Mouse (Mus musculus) thymus, postnatal 36 days (tissue): ENCODE data around the gene Lonp2.

Experiments
- DNase-seq, 2 experiments: peaks; one replicate each; pipeline ENCODE4 v3.0.0; 2022; ENCODE audit warnings: mixed read lengths in 2 of 2

Gene Lonp2

DNA sequence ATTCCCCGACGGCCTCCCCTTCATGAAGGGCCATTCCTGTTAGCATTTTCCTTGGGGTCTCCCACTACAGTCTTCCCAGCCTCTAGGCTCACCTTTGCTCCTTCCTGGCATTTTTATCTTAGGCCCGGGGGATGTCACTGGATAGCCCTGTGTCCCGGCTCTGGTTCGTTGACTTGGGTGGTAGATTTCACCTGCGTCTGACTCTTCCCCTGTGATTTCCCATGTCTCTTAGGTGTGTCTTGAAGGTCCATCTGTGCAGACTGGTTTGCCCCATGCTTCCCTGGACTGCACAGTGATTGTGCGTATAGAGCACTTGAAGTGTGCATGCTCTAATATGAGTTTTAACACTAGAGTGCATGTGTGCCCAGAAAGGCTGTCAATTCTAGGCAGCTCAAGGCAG is 1.1 kb downstream of the Lonp2 start:
- DNase-seq, result peak; percentile 10

DNA sequence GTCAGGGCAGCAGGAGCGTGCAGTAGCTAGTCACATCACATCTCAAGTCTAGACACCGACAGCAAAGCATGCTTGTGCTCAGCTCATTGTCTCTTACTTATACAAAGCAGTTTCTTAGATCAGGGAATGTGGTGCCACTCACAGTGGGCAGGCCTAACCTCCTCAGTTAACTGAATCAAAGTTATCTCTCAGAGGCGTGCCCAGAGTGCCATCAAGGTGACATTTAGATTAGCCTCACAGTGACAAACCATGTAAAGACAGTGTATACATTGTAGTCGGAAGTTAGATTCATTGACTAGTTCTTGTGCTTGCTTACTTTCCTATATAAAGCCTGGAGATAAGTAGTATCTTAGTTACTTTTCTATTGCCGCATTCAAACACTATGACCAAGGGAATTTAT is 6.4 kb downstream of the Lonp2 start:
- DNase-seq, result no peak

DNA sequence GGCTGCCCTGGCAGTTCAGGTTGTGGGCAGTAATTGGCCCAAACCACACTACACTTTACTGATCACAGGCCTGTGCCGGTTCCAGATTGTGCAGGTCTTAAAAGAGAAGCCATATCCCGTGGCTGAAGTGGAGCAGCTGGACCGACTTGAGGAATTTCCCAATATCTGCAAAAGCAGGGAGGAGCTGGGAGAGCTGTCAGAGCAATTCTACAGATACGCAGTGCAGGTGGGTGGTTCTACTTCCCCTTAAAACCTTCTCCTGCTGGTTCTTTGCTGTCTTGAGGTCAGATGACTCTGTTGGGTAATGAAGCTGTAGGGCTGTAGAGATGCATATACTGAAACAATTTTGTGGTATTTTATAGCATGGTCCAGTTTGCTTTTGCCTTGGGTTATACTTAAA is 7.6 kb downstream of the Lonp2 start:
- no peak for DNase-seq

DNA sequence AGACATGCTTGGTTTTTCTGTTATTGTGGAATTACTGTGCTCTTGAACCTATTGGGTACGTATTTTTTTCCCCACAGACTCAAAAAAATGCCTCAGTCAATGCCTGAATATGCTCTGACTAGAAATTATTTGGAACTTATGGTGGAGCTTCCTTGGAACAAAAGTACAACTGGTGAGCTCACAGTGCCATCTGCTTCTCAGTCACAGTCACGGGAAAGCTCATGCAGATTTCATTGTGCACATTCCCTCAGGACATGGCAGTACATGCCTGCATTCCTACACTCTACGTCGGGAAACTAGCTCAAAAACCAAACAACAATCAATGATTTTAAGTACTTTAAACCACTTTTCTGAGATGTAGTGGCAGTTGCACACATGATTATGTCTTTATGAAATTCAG is 14.0 kb downstream of the Lonp2 start:
- DNase-seq, result no peak

DNA sequence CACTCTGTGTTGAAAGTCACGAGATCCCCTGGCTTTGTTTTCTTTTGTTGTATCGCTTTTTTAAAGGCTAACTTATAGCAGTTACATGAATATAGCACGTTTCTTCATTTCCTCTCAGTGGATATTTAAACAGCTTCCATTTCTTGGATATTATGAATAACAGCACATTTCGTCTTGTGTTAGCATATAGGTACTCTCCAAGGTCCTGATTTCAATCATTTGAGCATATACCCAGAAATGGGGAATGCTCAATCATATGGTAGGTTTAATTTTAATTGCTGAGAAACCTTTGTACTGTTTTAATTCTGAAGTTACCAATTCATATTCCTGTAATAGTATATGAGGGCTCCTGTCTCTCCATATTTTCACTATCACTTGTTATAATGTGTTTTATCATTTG is 15.1 kb downstream of the Lonp2 start:
- DNase-seq, result no peak

DNA sequence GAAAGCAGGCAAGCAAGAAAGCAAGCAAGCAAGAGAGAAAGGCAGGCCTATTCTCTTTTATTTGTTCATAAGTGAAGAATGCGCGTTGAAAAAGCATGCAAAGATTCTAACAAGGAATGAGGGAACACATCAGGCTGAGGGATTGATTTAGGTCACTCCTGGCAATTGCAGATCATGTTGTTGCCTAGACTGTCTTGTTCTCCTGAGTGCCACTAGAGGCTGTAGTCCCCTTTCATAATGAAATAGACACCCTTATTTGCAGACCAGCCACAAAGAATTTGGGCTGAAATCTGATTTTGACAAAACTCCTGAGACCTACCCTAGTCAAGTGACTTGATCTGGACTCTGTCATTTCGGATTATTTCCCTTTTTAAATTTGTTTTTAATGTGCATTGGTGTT is 18.8 kb downstream of the Lonp2 start:
- DNase-seq, result no peak

DNA sequence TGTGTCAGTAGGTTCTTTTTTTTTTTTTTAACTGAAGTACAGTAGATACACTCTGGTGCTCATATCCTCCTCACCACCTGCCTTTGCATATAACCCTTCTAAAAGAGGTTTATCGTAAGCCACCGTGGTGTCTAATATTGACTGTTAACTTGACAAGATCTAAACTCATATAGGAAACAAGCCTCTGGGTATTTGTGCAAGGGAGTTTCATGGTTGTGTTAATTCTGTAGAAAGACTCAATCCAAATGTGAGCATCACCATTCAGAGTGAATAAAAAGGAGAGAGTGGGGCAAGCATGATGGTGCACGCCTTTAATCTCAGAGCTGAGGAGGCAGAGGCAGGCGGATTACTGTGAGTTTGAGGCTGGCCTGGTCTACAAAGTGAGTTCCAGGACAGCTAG is 20.8 kb downstream of the Lonp2 start:
- no peak for DNase-seq

DNA sequence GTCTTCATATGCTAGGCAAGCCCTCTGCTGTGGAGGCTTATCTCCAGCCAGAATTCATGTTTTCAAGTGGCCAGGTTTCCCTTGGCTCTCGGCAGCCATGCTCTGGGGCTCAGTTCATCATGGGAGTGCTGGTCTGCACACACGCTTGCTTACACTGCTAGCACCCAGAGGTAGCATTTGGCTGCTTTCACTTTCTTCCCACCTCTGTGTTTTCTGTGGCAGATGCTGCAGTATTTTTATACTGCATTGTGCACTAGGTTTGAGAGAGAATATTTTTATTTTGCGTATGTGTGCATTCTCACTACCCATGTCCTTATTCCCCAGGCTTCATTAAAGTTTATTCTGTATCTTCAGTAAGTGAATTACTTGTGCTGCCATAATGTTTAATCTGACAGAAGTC is 23.9 kb downstream of the Lonp2 start:
- DNase-seq, result no peak

DNA sequence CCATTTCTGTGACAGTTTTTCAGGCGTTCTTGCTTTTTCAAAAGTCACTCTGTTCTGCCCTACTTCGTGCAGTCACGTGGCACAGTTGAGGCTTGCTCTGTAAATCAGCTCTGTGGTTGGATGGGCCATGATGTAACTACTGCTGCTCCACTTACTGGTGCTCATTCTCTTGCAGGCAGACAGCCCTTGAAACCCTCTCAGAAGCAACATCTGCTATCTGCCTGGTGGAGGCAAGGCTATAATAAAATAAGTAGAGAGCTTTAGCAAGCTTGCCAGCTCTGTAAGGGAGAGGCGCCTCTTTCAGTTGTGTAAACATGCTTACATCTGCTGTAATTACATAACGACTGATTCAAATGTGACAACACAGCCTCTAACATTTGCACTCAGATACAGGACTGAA is 27.6 kb downstream of the Lonp2 start:
- DNase-seq, result no peak

DNA sequence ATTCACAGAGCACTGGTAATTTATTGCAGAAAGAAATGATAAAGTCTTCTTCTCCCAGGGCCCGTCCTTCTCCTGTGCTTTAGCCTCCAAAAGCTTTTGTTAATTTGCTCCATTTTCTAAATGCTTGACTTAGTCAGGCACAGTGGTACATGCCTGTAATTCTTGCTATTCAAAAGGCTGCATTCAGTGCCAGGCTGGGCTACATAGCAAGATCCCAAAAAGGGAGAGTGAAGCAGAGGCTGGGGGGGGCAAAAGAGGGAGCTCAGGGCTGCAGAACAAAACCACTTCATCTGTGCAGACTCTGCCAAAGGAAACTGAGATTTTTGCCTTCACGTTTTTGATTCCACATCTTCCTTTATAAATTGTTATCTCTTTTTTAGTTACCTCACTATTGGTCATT is 28.7 kb downstream of the Lonp2 start:
- no peak for DNase-seq

DNA sequence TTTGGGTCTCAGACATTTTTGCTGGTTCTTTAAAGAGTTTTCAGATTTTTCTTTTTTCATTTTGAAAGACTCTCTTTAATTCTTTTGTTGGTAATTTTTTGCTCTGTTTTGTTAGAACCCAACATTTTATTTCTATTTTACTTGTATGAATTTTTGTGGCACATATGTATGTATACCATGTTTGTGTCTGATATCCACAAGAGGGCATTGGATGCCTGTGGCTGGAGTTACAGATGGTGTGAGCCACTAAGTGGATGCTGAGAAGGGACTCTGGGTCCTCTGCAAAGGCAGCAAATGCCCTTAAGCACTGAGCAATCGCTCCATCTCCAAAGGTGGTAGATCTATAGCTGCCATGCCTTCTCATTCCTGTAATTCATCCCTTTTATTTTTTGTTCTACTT is 30.7 kb downstream of the Lonp2 start:
- DNase-seq, result peak; percentile 11 to 17

DNA sequence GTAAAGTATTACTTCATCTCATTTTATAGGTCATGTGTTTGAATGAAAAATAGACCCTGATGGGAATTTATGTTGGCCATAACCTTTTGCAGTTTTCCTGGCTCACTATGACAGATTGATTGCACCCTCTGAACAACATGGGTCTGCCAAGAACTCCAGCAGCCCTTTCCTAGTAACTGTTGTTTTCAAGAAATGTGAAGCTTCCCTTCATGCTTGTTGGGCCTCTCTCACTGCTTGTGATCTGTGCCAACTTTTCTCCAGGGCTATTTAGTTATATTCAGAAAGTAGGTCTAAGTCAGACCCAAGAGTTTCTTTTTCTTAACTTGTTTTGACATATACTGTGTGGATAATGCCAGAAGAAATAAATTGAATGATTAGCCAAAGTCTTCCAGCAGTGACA is 44.9 kb downstream of the Lonp2 start:
- no peak for DNase-seq

DNA sequence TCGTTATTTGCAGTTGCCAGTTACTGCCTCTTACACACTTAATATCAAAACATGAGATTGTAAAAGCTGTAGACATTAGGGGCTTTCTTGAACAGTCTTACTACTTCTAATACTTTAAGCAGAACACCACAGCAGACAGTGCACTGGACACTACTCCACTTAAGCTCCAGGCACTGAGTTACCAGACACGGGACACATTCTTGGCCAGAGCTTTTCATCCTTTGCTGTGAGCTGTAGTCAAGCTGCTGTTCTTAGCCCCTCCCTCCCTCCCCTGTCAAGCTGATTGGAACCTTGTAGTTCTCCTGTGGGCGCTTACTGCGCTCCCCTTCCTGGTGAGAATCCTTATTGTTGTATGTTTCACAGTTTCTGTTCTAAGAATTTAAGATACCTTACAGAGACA is 45.4 kb downstream of the Lonp2 start:
- no peak for DNase-seq

DNA sequence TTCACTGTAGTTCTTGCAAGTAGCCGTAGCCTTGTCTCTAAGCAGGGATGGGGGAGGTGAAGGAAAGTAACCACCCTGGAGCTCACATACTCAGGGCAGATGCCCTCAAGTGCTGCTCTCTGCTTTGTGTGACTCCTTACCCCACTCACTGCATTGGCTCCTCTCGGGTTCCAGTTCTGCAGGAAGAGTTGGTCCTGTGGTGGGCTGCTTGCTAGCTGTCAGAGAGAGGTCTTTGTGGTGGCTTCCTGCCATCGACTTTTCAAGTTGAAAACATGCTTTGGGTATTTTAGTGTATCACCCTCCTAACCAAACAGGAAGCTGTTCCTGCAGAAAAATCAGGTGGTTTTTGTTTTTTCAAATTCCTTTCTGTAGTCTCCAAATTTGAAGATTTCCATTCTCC is 62.8 kb downstream of the Lonp2 start:
- DNase-seq, result peak; percentile 69 to 82

DNA sequence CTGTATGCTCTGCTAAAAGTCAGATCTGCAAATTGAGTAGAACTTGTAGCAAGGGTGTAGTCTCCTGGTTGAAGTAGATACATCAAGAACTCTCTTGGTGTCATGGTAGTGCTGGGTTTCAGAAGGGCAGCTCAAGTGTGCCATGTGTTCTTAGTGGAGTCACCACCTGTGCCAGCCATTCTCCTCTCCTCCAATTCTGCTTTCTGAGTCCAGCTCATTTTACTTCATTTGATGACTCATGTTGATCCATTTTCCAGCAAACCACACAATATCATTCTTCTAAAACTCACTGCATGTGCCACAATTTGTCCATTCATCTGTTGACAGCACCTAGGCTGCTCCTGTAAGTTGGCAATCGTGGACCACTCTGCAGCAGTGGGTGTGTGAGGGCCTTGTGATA is 68.3 kb downstream of the Lonp2 start:
- DNase-seq, result no peak

DNA sequence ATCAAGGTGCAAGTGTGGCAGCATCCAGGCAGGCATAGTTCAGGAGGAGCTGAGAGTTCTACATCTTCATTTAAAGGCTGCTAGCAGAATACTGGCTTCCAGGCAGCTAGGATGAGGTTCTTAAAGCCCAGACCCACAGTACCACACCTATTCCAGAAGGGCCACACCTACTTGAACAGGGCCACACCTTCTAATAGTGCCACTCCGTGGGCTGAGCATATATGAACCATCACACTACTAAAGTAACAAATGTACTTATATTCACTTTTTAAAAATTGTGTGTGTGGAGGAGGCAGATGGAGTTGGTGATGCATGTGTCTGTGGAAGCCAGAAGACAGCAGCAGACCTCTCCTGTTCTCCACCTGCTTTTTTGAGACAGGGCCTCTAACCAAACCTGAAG is 70.2 kb downstream of the Lonp2 start:
- no peak for DNase-seq

DNA sequence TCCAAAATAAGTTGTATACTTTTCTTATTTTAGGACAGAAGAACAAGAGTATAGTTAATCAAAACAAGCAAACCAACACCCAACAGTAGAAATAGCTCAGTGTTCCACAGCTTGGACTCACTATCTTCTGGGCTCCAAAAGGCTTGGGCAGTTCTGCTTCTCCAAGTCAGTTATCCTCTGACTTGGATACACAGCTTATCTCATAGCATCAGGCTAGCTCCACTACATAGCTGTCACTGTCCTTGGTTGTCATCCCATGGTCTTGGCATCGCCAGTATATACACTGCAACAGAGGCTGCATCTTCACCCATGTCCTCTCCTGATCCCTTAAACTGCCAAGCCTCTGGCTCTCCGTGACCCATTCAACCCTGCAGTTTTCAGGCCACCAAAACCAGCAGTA is 71.9 kb downstream of the Lonp2 start:
- DNase-seq, result no peak

DNA sequence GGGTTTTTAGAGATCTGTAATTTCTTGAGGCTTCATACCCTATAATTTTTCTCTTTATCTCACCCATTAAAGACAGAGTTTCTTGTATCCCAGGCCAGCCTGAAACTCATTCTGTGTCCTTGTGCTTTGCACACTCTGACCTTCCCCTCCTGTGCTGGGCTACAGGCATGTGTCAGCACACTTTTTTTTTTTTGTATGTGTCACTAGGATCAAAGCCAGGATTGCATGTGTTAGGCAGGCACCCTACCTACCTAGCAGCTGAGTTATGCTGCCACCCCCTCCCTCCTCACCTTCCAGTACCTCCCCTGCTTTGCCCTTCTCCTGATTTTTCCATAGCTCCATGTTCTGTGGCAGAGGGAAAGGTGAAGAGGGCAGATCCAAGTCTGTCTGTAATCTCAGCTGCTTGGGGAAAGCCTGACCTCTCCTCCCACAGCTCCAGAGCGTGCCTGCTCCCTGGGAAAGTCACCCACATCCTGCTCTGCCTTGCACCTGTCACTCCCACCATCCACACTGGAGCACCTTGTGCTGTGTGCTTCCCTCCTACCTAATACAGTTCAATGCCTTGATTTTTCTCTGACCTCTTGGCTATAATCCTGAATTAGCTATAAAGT is 75.1 kb downstream of the Lonp2 start:
- no peak for DNase-seq

DNA sequence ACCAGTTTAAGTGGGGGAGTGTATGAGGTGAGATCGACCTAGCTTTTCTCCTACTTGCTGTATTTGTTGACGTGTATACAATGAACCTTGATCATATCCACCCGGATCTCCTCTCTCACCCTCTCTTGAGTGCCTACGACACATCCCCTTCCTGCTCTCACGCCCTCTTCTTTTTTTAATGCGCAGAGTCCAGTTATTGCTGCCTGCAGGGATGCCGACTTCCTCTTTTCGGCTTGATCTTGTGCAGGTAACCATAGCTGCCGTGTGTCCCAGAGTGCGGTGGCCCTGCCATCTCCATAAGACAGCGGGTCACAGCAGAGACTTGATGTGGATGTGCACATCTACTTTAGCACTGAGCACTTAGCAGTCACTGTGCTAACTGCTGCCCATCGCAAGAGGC is 75.6 kb downstream of the Lonp2 start:
- DNase-seq, result no peak

DNA sequence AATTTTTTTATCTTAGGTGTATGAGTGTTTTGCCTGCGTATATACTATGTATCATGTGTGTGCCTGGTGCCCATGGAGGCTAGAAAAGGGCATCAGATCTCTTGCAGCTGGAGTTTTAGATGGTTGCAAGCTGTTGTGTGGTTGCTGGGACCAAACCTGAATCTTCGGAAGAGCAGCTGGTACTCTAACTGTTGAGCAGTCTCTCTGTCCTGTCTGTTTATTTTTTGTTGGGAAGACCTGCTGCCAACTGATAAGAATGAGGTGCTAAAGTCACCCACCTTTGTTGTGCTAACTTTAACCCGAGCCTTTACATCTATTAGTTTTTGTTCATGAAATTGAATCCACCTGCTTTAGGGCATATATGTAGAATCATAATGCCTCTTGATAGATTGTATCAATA is 78.6 kb downstream of the Lonp2 start:
- DNase-seq, result no peak

DNA sequence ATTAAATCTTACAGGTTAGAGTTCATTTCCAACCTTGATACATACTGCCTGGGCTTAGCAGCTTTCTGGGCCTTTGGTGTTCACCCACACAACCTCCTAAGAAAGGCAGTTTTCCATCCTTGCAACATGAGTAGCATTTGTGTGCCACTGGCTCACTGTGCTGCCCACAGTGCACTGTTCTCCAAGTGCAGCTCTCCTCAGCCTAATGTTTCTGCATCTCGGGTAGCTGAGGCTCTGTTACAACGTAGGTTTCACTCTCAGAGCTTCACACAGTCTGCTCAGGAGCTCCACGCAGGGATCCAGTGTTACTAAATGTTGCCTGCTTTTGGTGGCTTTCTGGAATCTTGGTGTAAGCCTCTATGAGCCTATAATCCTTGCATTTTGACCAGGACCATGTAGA is 81.5 kb downstream of the Lonp2 start:
- no peak for DNase-seq

DNA sequence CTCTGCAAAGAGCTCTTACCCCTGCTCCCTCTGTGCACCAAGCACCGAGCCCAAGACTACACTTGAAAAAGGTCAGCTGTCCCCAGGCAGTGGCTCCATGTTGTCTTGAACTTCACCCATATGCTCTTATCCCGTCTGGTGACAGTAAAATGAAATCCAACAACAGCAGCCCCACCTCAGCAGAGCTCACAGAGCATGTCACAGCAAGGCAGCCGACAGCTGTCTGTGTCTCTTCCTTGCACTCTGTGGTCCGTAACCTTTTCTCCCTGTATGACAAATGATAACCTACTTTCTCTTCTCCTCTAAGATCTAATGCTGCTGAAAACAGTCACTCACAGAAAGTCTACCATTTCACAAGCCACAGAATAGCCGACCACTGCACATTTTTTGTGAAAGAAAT is 82.9 kb downstream of the Lonp2 start:
- DNase-seq, result peak; percentile 48 to 60

DNA sequence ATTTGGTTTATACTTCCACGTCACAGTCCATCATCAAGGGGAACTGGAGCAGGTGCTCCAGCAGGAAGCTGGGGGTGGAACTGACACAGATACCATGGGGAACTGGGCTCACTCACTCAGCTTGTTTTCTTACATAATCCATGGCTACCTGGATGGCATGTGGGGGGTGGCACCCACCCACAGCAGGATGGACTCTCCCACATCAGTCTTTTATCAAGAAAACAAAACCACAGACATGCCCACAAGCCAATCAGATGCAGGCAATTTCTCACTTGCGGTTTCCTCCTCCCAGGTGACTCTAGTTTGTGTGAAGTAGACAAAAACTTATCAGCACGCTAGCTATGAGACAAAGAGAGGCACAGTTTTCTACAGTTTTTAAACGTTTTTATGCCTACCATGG is 84.0 kb downstream of the Lonp2 start:
- DNase-seq, result peak; percentile 82 to 85

DNA sequence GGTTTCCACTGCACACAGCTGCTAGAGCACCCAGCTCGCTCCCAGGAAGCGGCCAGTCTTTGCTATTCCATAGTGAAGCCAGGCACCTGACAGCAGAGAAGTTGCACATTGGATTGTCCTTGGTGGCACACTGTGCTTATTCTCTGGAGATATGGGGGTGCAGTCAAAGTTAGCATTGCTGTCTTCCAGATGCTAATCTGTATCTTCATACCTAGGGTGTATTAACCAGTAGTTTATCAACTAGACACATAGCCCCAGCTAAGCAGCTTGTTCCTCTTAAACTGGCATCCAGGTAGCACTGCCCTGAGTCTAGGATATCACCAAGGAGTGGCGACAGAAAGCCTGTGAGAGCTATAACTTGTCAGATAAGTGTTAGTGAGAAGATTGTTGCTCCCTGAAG is 88.8 kb downstream of the Lonp2 start:
- DNase-seq, result no peak

DNA sequence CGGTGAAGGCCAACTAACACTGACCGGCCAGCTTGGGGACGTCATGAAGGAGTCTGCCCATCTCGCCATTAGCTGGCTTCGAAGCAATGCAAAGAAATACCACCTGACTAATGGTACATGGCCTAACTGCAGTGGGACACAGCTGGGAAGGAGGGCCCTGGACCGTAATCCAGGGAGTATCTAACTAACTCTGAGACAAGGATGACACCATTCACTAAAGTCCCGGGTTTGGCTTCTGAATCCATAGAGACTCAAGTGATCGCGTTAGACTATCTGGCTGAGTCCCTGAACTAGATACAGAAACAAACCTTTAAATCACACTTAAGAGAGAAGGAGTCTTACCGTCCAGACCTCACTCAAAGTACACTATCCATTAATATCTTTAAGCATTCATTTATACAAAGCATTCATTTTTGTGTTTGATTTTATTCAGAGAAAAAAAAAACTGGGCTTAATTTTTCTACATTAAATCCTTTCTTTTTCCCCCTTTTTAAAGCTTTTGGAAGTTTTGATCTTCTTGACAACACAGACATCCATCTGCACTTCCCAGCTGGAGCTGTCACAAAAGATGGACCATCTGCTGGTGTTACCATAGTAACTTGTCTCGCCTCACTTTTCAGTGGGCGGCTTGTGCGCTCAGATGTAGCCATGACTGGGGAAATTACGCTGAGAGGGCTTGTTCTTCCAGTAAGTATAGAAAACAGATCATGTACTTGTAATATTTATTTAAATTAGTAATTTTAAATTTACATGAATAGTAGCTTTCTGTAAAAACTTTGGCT is 89.8 kb downstream of the Lonp2 start:
- no peak for DNase-seq
